Mouse (Mus musculus) lung, embryonic 14.5 days (tissue): Measurements from ENCODE around the gene Atp2a3. TPM values are rescaled to one million over a fixed set of nuclear protein-coding genes. Genes with fewer than 3 reads are reported as not detected.

ENCODE experiments used
- ATAC-seq: fragments of 200-750 bp; cut with Nextera tagmentation; 2 replicates; pipeline ENCODE4 v1.8.0; 2017; ENCODE audit warnings: mild to moderate bottlenecking, moderate TSS enrichment, moderate library complexity; ENCODE audit not compliant: insufficient read depth
- DNase-seq: peaks from one replicate; pipeline ENCODE4 v3.0.0-alpha.2; 2015
- H3K27ac ChIP-seq: fragments of 300-500 bp; sonication (generic); 2 replicates; pipeline ENCODE4 v1.5.1; 2014; ENCODE audit warnings: low read depth, mild to moderate bottlenecking, moderate library complexity
- H3K27me3 ChIP-seq: fragments of 300-500 bp; sonication (generic); 2 replicates; pipeline ENCODE4 v1.6.1; 2014; ENCODE audit warnings: low read length, control low read depth; ENCODE audit not compliant: insufficient read depth
- H3K36me3 ChIP-seq: fragments of 300-500 bp; sonication (generic); 2 replicates; pipeline ENCODE4 v1.6.1; 2014; ENCODE audit warnings: control low read depth; ENCODE audit not compliant: insufficient read depth
- H3K4me1 ChIP-seq: fragments of 300-500 bp; sonication (generic); 2 replicates; pipeline ENCODE4 v1.6.1; 2014; ENCODE audit warnings: antibody characterized with exemption, control low read depth; ENCODE audit not compliant: insufficient read depth
- H3K4me2 ChIP-seq: fragments of 300-500 bp; sonication (generic); 2 replicates; pipeline ENCODE4 v1.6.1; 2014; ENCODE audit warnings: mild to moderate bottlenecking
- H3K4me3 ChIP-seq: fragments of 300-500 bp; sonication (generic); 2 replicates; pipeline ENCODE4 v1.5.1; 2014; ENCODE audit warnings: low read depth, low read length
- H3K9ac ChIP-seq: fragments of 300-500 bp; sonication (generic); 2 replicates; pipeline ENCODE4 v1.6.1; 2014
- H3K9me3 ChIP-seq: fragments of 300-500 bp; sonication (generic); 2 replicates; pipeline ENCODE4 v1.6.1; 2016; ENCODE audit warnings: low read depth, low read length, control low read depth
- CTCF ChIP-seq: IDR thresholded peaks from 2 replicates; pipeline ENCODE4 v1.5.1; 2016; ENCODE audit warnings: antibody characterized with exemption, low read depth
- WGBS: fragments of 180-500 bp; shearing (Covaris S2); extraction: QIAGEN DNeasy Blood & Tissue Kit; methylation state at CpG from one replicate; pipeline ENCODE4 v1.1.7; 2014; 5-methylcytosine and 5-hydroxymethylcytosine counted together
- polyA plus RNA-seq: library from polyadenylated mRNA; unstranded; fragments of >200 nt; fragmentation: Nextera tagmentation; extraction: Ambion mirVana; gene quantifications from 2 replicates; pipeline ENCODE4 v1.2.1, GENCODE M21; 2014

Atp2a3 gene
- polyA plus RNA-seq, 1 experiment from 2014 or later: 7.6 TPM

- no peak for ATAC-seq
- Histone ChIP-seq H3K36me3 (no peaks in the 10 kb centered on the region), H3K4me3 (no peak overlapping the region), H3K4me1 (0 out of 2 replicates have a peak, but pooled peaks cover 2% of the 10 kb centered on the region), H3K4me2 (no peak overlapping the region), H3K9ac (no peak overlapping the region), H3K27ac (0 out of 2 replicates have a peak overlapping the region, but pooled peaks have one; percentile 10), H3K9me3 (no peaks in the 10 kb centered on the region), H3K27me3 (peaks cover 10% of the 10 kb centered on the region)
- WGBS: 76% methylated on average over 4 of the region's 4 CpGs
- TF ChIP-seq CTCF: no peak
- no peak for DNase-seq
Observed at GRCm38 (mm10) chr11:73014831-73015344, 53.9 kb downstream of the Atp2a3 start.

- Histone ChIP-seq H3K4me1 (0 out of 2 replicates have a peak, but pooled peaks cover 2% of the 10 kb centered on the region), H3K9ac (no peak overlapping the region), H3K27ac (0 out of 2 replicates have a peak overlapping the region, but pooled peaks have one; percentile 10), H3K4me3 (no peak overlapping the region), H3K36me3 (no peaks in the 10 kb centered on the region), H3K27me3 (peaks cover 15% of the 10 kb centered on the region), H3K9me3 (no peaks in the 10 kb centered on the region), H3K4me2 (no peak overlapping the region)
- peak; percentile 61 for DNase-seq
- WGBS: 58% methylated on average over 5 of the region's 5 CpGs
- ATAC-seq: no peak
- TF ChIP-seq CTCF: no peak
Observed at GRCm38 (mm10) chr11:73015391-73016102, 54.6 kb downstream of the Atp2a3 start.

GRCm38 (mm10) chr11:73016103-73016420 is 55.1 kb downstream of the Atp2a3 start:
- H3K4me2 ChIP-seq: no peak overlapping the region
- no peaks in the 10 kb centered on the region for H3K36me3 ChIP-seq
- peaks cover 19% of the 10 kb centered on the region for H3K27me3 ChIP-seq
- WGBS: 64% methylated on average over 6 of the region's 6 CpGs
- ATAC-seq (no peak), DNase-seq (no peak)
- H3K9me3 ChIP-seq: no peaks in the 10 kb centered on the region
- no peak overlapping the region for H3K27ac ChIP-seq
- 0 out of 2 replicates have a peak, but pooled peaks cover 2% of the 10 kb centered on the region for H3K4me1 ChIP-seq
- no peak for TF ChIP-seq CTCF
- no peak overlapping the region for H3K9ac ChIP-seq
- H3K4me3 ChIP-seq: no peak overlapping the region

GRCm38 (mm10) chr11:73018471-73019146 is 57.6 kb downstream of the Atp2a3 start, which contains the start of gene Camkk1:
Camkk1 (plus strand) TSS chr11:73019008.
- peak; percentile 97 for ATAC-seq
- peak within 1 kb of the TSS; percentile 99 for H3K4me2 ChIP-seq
- no peak within 1 kb of the TSS for H3K27ac ChIP-seq
- peak; percentile 95 for DNase-seq
- peak within 1 kb of the TSS; percentile 57 for H3K9ac ChIP-seq
- H3K4me3 ChIP-seq: peak within 1 kb of the TSS; percentile 70
- no peak for TF ChIP-seq CTCF
- H3K36me3 ChIP-seq: no peaks in the 10 kb centered on the region
- WGBS: under 1% methylated on average over 57 of the region's 57 CpGs
- peaks cover 24% of the 10 kb centered on the region for H3K27me3 ChIP-seq
- H3K4me1 ChIP-seq: 0 out of 2 replicates have a peak, but pooled peaks cover 2% of the 10 kb centered on the region
- H3K9me3 ChIP-seq: no peaks in the 10 kb centered on the region

- peak overlapping the region; percentile 99 for H3K4me2 ChIP-seq
- H3K4me3 ChIP-seq: peak overlapping the region; percentile 70
- H3K27me3 ChIP-seq: peaks cover 24% of the 10 kb centered on the region
- no peaks in the 10 kb centered on the region for H3K36me3 ChIP-seq
- ATAC-seq (peak; percentile 35), DNase-seq (peak; percentile 47)
- no peak for TF ChIP-seq CTCF
- no peak overlapping the region for H3K27ac ChIP-seq
- H3K4me1 ChIP-seq: 0 out of 2 replicates have a peak, but pooled peaks cover 7% of the 10 kb centered on the region
- under 1% methylated on average over 46 of the region's 46 CpGs for WGBS
- H3K9ac ChIP-seq: peak overlapping the region; percentile 57
- H3K9me3 ChIP-seq: no peaks in the 10 kb centered on the region
Observed at GRCm38 (mm10) chr11:73019147-73019795, 58.3 kb downstream of the Atp2a3 start.

- Histone ChIP-seq H3K27me3 (peaks cover 24% of the 10 kb centered on the region), H3K4me1 (peaks cover 20% of the 10 kb centered on the region), H3K27ac (no peak overlapping the region), H3K36me3 (no peaks in the 10 kb centered on the region), H3K9me3 (no peaks in the 10 kb centered on the region), H3K4me3 (no peak overlapping the region), H3K9ac (no peak overlapping the region), H3K4me2 (no peak overlapping the region)
- 49% methylated on average over 7 of the region's 7 CpGs for WGBS
- ATAC-seq (no peak), DNase-seq (no peak)
- TF ChIP-seq CTCF: no peak
Observed at GRCm38 (mm10) chr11:73020953-73021800, 60.2 kb downstream of the Atp2a3 start.
